Mouse (Mus musculus): ENCODE data around the gene Hist2h4. TPM values are rescaled to one million over a fixed set of nuclear protein-coding genes. Genes with fewer than 3 reads are reported as not detected.

The Hist2h4 gene
- polyA plus RNA-seq, 1 experiment, result 0.89 TPM

- TF ChIP-seq CTCF (IDR thresholded peaks at IDR 0.05; ENCODE audit: control insufficient read depth, insufficient read depth, insufficient read length), result no peak
- H3K79me3 ChIP-seq (ENCODE audit: low read depth), result no peaks in the 10 kb centered on the region
- H3K79me2 ChIP-seq (ENCODE audit: control insufficient read depth, insufficient read depth), result no peaks in the 10 kb centered on the region
- no peaks in the 10 kb centered on the region for H3K36me3 ChIP-seq (ENCODE audit: control insufficient read depth, insufficient read depth)
- H3ac ChIP-seq (ENCODE audit: control insufficient read depth, insufficient read length, low read depth), result peak overlapping the region; percentile 68
- H3K4me3 ChIP-seq (ENCODE audit: insufficient read depth, poor library complexity, severe bottlenecking), result peak overlapping the region; percentile 42
- no peaks in the 10 kb centered on the region for H3K27me3 ChIP-seq (ENCODE audit: control insufficient read depth, insufficient read depth, insufficient read length)
Measured at GRCm38 (mm10) chr3:96237904-96238511, 25.1 kb downstream of the Hist2h4 start.

- peak overlapping the region; percentile 68 for H3ac ChIP-seq (ENCODE audit: control insufficient read depth, insufficient read length, low read depth)
- no peaks in the 10 kb centered on the region for H3K36me3 ChIP-seq (ENCODE audit: control insufficient read depth, insufficient read depth)
- H3K79me2 ChIP-seq (ENCODE audit: control insufficient read depth, insufficient read depth), result no peaks in the 10 kb centered on the region
- no peaks in the 10 kb centered on the region for H3K27me3 ChIP-seq (ENCODE audit: control insufficient read depth, insufficient read depth, insufficient read length)
- H3K4me3 ChIP-seq (ENCODE audit: insufficient read depth, poor library complexity, severe bottlenecking), result peak overlapping the region; percentile 42
- H3K79me3 ChIP-seq (ENCODE audit: low read depth), result no peaks in the 10 kb centered on the region
- no peak for TF ChIP-seq CEBPB (IDR thresholded peaks at IDR 0.05; ENCODE audit: low read depth)
- TF ChIP-seq FOSL1 (IDR thresholded peaks at IDR 0.05; ENCODE audit: insufficient read depth, low read length, poor library complexity, severe bottlenecking), result no peak
- no peak for TF ChIP-seq MYOD1 (IDR thresholded peaks at IDR 0.05; ENCODE audit: control insufficient read depth, insufficient read length, low read depth)
- TF ChIP-seq MYOG (IDR thresholded peaks at IDR 0.05; ENCODE audit: control insufficient read depth, extremely low read depth, insufficient read length), result no peak
- no peak for TF ChIP-seq USF1 (IDR thresholded peaks at IDR 0.05; ENCODE audit: low read depth)
- no peak for TF ChIP-seq MAX (IDR thresholded peaks at IDR 0.05)
- TF ChIP-seq CTCF (IDR thresholded peaks at IDR 0.05; ENCODE audit: control insufficient read depth, insufficient read depth, insufficient read length), result no peak
Measured at GRCm38 (mm10) chr3:96237335-96237903, 25.7 kb downstream of the Hist2h4 start.

GRCm38 (mm10) chr3:96236834-96237334 is 26.2 kb downstream of the Hist2h4 start:
- no peaks in the 10 kb centered on the region for H3K79me3 ChIP-seq (ENCODE audit: low read depth)
- peak overlapping the region; percentile 68 for H3ac ChIP-seq (ENCODE audit: control insufficient read depth, insufficient read length, low read depth)
- H3K36me3 ChIP-seq (ENCODE audit: control insufficient read depth, insufficient read depth), result no peaks in the 10 kb centered on the region
- H3K27me3 ChIP-seq (ENCODE audit: control insufficient read depth, insufficient read depth, insufficient read length), result no peaks in the 10 kb centered on the region
- no peaks in the 10 kb centered on the region for H3K79me2 ChIP-seq (ENCODE audit: control insufficient read depth, insufficient read depth)
- peak overlapping the region; percentile 7 for H3K4me3 ChIP-seq (ENCODE audit: insufficient read depth, poor library complexity, severe bottlenecking)
- TF ChIP-seq MAX (IDR thresholded peaks at IDR 0.05) (no peak), MYOG (IDR thresholded peaks at IDR 0.05; ENCODE audit: control insufficient read depth, extremely low read depth, insufficient read length) (no peak)

- TF ChIP-seq MYOG (IDR thresholded peaks at IDR 0.05; ENCODE audit: control insufficient read depth, extremely low read depth, insufficient read length) (no peak), FOSL1 (IDR thresholded peaks at IDR 0.05; ENCODE audit: insufficient read depth, low read length, poor library complexity, severe bottlenecking) (no peak), CEBPB (IDR thresholded peaks at IDR 0.05; ENCODE audit: low read depth) (no peak), CTCF (IDR thresholded peaks at IDR 0.05; ENCODE audit: control insufficient read depth, insufficient read depth, insufficient read length) (no peak), USF1 (IDR thresholded peaks at IDR 0.05; ENCODE audit: low read depth) (no peak), MAX (IDR thresholded peaks at IDR 0.05) (no peak), MYOD1 (IDR thresholded peaks at IDR 0.05; ENCODE audit: control insufficient read depth, insufficient read length, low read depth) (no peak)
- Histone ChIP-seq H3K79me3 (ENCODE audit: low read depth) (no peaks in the 10 kb centered on the region), H3K27me3 (ENCODE audit: control insufficient read depth, insufficient read depth, insufficient read length) (no peaks in the 10 kb centered on the region), H3K36me3 (ENCODE audit: control insufficient read depth, insufficient read depth) (no peaks in the 10 kb centered on the region), H3K79me2 (ENCODE audit: control insufficient read depth, insufficient read depth) (no peaks in the 10 kb centered on the region), H3K4me3 (ENCODE audit: insufficient read depth, poor library complexity, severe bottlenecking) (no peak overlapping the region), H3ac (ENCODE audit: control insufficient read depth, insufficient read length, low read depth) (no peak overlapping the region)
Measured at GRCm38 (mm10) chr3:96235836-96236235, 27.3 kb downstream of the Hist2h4 start.

- Histone ChIP-seq H3K79me2 (ENCODE audit: control insufficient read depth, insufficient read depth) (no peaks in the 10 kb centered on the region), H3ac (ENCODE audit: control insufficient read depth, insufficient read length, low read depth) (no peak overlapping the region), H3K79me3 (ENCODE audit: low read depth) (no peaks in the 10 kb centered on the region), H3K36me3 (ENCODE audit: control insufficient read depth, insufficient read depth) (no peaks in the 10 kb centered on the region), H3K4me3 (ENCODE audit: insufficient read depth, poor library complexity, severe bottlenecking) (no peak overlapping the region), H3K27me3 (ENCODE audit: control insufficient read depth, insufficient read depth, insufficient read length) (no peaks in the 10 kb centered on the region)
- TF ChIP-seq CEBPB (IDR thresholded peaks at IDR 0.05; ENCODE audit: low read depth) (no peak), MYOD1 (IDR thresholded peaks at IDR 0.05; ENCODE audit: control insufficient read depth, insufficient read length, low read depth) (no peak), CTCF (IDR thresholded peaks at IDR 0.05; ENCODE audit: control insufficient read depth, insufficient read depth, insufficient read length) (no peak), MAX (IDR thresholded peaks at IDR 0.05) (no peak), USF1 (IDR thresholded peaks at IDR 0.05; ENCODE audit: low read depth) (no peak), FOSL1 (IDR thresholded peaks at IDR 0.05; ENCODE audit: insufficient read depth, low read length, poor library complexity, severe bottlenecking) (no peak), MYOG (IDR thresholded peaks at IDR 0.05; ENCODE audit: control insufficient read depth, extremely low read depth, insufficient read length) (no peak)
Measured at GRCm38 (mm10) chr3:96234914-96235313, 28.2 kb downstream of the Hist2h4 start.

- no peaks in the 10 kb centered on the region for H3K79me2 ChIP-seq (ENCODE audit: control insufficient read depth, insufficient read depth)
- H3K36me3 ChIP-seq (ENCODE audit: control insufficient read depth, insufficient read depth), result no peaks in the 10 kb centered on the region
- no peak overlapping the region for H3K4me3 ChIP-seq (ENCODE audit: insufficient read depth, poor library complexity, severe bottlenecking)
- H3K27me3 ChIP-seq (ENCODE audit: control insufficient read depth, insufficient read depth, insufficient read length), result no peaks in the 10 kb centered on the region
- TF ChIP-seq FOSL1 (IDR thresholded peaks at IDR 0.05; ENCODE audit: insufficient read depth, low read length, poor library complexity, severe bottlenecking) (no peak), CTCF (IDR thresholded peaks at IDR 0.05; ENCODE audit: control insufficient read depth, insufficient read depth, insufficient read length) (no peak), MYOG (IDR thresholded peaks at IDR 0.05; ENCODE audit: control insufficient read depth, extremely low read depth, insufficient read length) (no peak), USF1 (IDR thresholded peaks at IDR 0.05; ENCODE audit: low read depth) (no peak), CEBPB (IDR thresholded peaks at IDR 0.05; ENCODE audit: low read depth) (no peak), MYOD1 (IDR thresholded peaks at IDR 0.05; ENCODE audit: control insufficient read depth, insufficient read length, low read depth) (no peak)
- no peak overlapping the region for H3ac ChIP-seq (ENCODE audit: control insufficient read depth, insufficient read length, low read depth)
- H3K79me3 ChIP-seq (ENCODE audit: low read depth), result no peaks in the 10 kb centered on the region
Measured at GRCm38 (mm10) chr3:96231758-96232120, 31.4 kb downstream of the Hist2h4 start.
